Mouse (Mus musculus): ENCODE data around the gene Celf3. TPM values are rescaled to one million over a fixed set of nuclear protein-coding genes. Genes with fewer than 3 reads are reported as not detected.

The Celf3 gene
- polyA plus RNA-seq, 1 experiment: 0.59 TPM

- Histone ChIP-seq H3K27ac (ENCODE audit: insufficient read depth, low read depth, low read length) (no peak overlapping the region), H3K4me3 (ENCODE audit: insufficient read depth, low read length) (no peak overlapping the region), H3K4me1 (ENCODE audit: control insufficient read depth, insufficient read depth, low read length) (peaks cover 49% of the 10 kb centered on the region)
- TF ChIP-seq CTCF (IDR thresholded peaks at IDR 0.05; ENCODE audit: low read depth, low read length): no peak
- no peak for TF ChIP-seq POLR2A (IDR thresholded peaks at IDR 0.05; ENCODE audit: borderline replicate concordance, low read depth, low read length)
Measured at GRCm38 (mm10) chr3:94478591-94479169, 585 bp downstream of the Celf3 start.

GRCm38 (mm10) chr3:94479564-94479963 lies 1.5 kb downstream of the Celf3 start:
- Histone ChIP-seq H3K4me3 (ENCODE audit: insufficient read depth, low read length) (no peak overlapping the region), H3K4me1 (ENCODE audit: control insufficient read depth, insufficient read depth, low read length) (peaks cover 51% of the 10 kb centered on the region), H3K27ac (ENCODE audit: insufficient read depth, low read depth, low read length) (no peak overlapping the region)
- TF ChIP-seq POLR2A (IDR thresholded peaks at IDR 0.05; ENCODE audit: borderline replicate concordance, low read depth, low read length) (no peak), CTCF (IDR thresholded peaks at IDR 0.05; ENCODE audit: low read depth, low read length) (no peak)

GRCm38 (mm10) chr3:94480291-94480884 lies 2.3 kb downstream of the Celf3 start, which contains the start of gene Riiad1:
Riiad1 (minus strand) TSS chr3:94480341.
- Histone ChIP-seq H3K4me1 (ENCODE audit: control insufficient read depth, insufficient read depth, low read length) (peaks cover 49% of the 10 kb centered on the region), H3K4me3 (ENCODE audit: insufficient read depth, low read length) (no peak within 1 kb of the TSS), H3K27ac (ENCODE audit: insufficient read depth, low read depth, low read length) (no peak within 1 kb of the TSS)
- TF ChIP-seq POLR2A (IDR thresholded peaks at IDR 0.05; ENCODE audit: borderline replicate concordance, low read depth, low read length): no peak
- no peak for TF ChIP-seq CTCF (IDR thresholded peaks at IDR 0.05; ENCODE audit: low read depth, low read length)

- TF ChIP-seq POLR2A (IDR thresholded peaks at IDR 0.05; ENCODE audit: borderline replicate concordance, low read depth, low read length): no peak
Measured at GRCm38 (mm10) chr3:94481429-94481828, 3.3 kb downstream of the Celf3 start.

GRCm38 (mm10) chr3:94482764-94483385 lies 4.8 kb downstream of the Celf3 start:
- Histone ChIP-seq H3K4me3 (ENCODE audit: insufficient read depth, low read length) (peak overlapping the region; percentile 2; the same call in 1 of the 2 replicates), H3K27ac (ENCODE audit: insufficient read depth, low read depth, low read length) (peak overlapping the region; percentile 81), H3K4me1 (ENCODE audit: control insufficient read depth, insufficient read depth, low read length) (peaks cover 39% of the 10 kb centered on the region)
- TF ChIP-seq POLR2A (IDR thresholded peaks at IDR 0.05; ENCODE audit: borderline replicate concordance, low read depth, low read length): no peak
- no peak for TF ChIP-seq CTCF (IDR thresholded peaks at IDR 0.05; ENCODE audit: low read depth, low read length)

More at GRCm38 (mm10) chr3:94481429-94481828, 3.3 kb downstream of the Celf3 start:
- no peak overlapping the region for H3K4me3 ChIP-seq (ENCODE audit: insufficient read depth, low read length)
- H3K4me1 ChIP-seq (ENCODE audit: control insufficient read depth, insufficient read depth, low read length): peaks cover 38% of the 10 kb centered on the region
- no peak overlapping the region for H3K27ac ChIP-seq (ENCODE audit: insufficient read depth, low read depth, low read length)

- no peak overlapping the region for H3K4me3 ChIP-seq (ENCODE audit: insufficient read depth, low read length)
- peaks cover 48% of the 10 kb centered on the region for H3K4me1 ChIP-seq (ENCODE audit: control insufficient read depth, insufficient read depth, low read length)
- peak overlapping the region; percentile 81 for H3K27ac ChIP-seq (ENCODE audit: insufficient read depth, low read depth, low read length)
- TF ChIP-seq CTCF (IDR thresholded peaks at IDR 0.05; ENCODE audit: low read depth, low read length) (no peak), POLR2A (IDR thresholded peaks at IDR 0.05; ENCODE audit: borderline replicate concordance, low read depth, low read length) (no peak)
Measured at GRCm38 (mm10) chr3:94483790-94484439, 5.8 kb downstream of the Celf3 start.

- H3K4me1 ChIP-seq (ENCODE audit: control insufficient read depth, insufficient read depth, low read length): peaks cover 47% of the 10 kb centered on the region
- TF ChIP-seq CTCF (IDR thresholded peaks at IDR 0.05; ENCODE audit: low read depth, low read length) (no peak), POLR2A (IDR thresholded peaks at IDR 0.05; ENCODE audit: borderline replicate concordance, low read depth, low read length) (no peak)
Measured at GRCm38 (mm10) chr3:94485922-94486321, 7.8 kb downstream of the Celf3 start.

GRCm38 (mm10) chr3:94487581-94487980 lies 9.5 kb downstream of the Celf3 start:
- peak overlapping the region; percentile 60 for H3K27ac ChIP-seq (ENCODE audit: insufficient read depth, low read depth, low read length)
- TF ChIP-seq POLR2A (IDR thresholded peaks at IDR 0.05; ENCODE audit: borderline replicate concordance, low read depth, low read length): no peak
- TF ChIP-seq CTCF (IDR thresholded peaks at IDR 0.05; ENCODE audit: low read depth, low read length): no peak

More at GRCm38 (mm10) chr3:94485922-94486321, 7.8 kb downstream of the Celf3 start:
- no peak overlapping the region for H3K4me3 ChIP-seq (ENCODE audit: insufficient read depth, low read length)
- no peak overlapping the region for H3K27ac ChIP-seq (ENCODE audit: insufficient read depth, low read depth, low read length)

GRCm38 (mm10) chr3:94497162-94497561 lies 19.1 kb downstream of the Celf3 start:
- Histone ChIP-seq H3K4me1 (ENCODE audit: control insufficient read depth, insufficient read depth, low read length) (peaks cover 21% of the 10 kb centered on the region), H3K4me3 (ENCODE audit: insufficient read depth, low read length) (no peak overlapping the region), H3K27ac (ENCODE audit: insufficient read depth, low read depth, low read length) (no peak overlapping the region)
- no peak for TF ChIP-seq POLR2A (IDR thresholded peaks at IDR 0.05; ENCODE audit: borderline replicate concordance, low read depth, low read length)
- no peak for TF ChIP-seq CTCF (IDR thresholded peaks at IDR 0.05; ENCODE audit: low read depth, low read length)

More at GRCm38 (mm10) chr3:94487581-94487980, 9.5 kb downstream of the Celf3 start:
- Histone ChIP-seq H3K4me1 (ENCODE audit: control insufficient read depth, insufficient read depth, low read length) (peaks cover 42% of the 10 kb centered on the region), H3K4me3 (ENCODE audit: insufficient read depth, low read length) (no peak overlapping the region)

All from bone marrow macrophage, adult 2 months (primary cell).